Mouse (Mus musculus) E14TG2a.4 (cell line): Measurements from ENCODE around the gene Jup.

ENCODE experiments used
- CTCF ChIP-seq: conservative IDR thresholded peaks from 2 replicates; pipeline ENCODE4 v1.5.1; 2014; ENCODE audit warnings: low read length
- NANOG ChIP-seq: IDR thresholded peaks from 2 replicates; pipeline ENCODE4 v1.6.1; 2014; ENCODE audit warnings: borderline replicate concordance, low read length, mixed read lengths

DNA sequence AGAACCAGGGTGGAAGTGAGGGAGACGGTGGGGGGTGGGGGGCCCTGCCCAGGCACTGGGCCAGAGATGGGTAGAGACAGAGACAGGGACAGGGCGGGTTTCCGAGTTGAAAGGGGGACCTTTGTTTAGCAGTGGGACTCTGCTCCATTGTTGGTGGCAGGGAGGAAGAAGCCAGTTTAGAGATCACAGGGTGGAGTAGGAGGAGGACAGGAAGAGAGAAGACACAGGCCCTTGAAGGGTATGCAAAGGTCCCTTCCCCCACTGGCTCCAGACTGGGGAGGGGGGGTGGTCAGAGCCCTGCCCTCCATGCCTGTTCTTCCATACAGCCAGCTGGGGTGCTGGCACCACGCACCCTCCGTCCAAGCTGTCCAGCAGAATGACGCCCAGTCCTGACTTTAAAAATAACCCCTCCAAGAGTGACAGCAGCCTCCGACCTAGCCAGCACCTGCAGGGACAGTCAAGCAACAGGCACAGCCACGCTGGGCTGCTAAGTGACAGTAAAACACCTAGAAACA is 7.6 kb downstream of the Jup start:
- TF ChIP-seq CTCF: no peak
- no peak for TF ChIP-seq NANOG
